Mouse (Mus musculus) CH12.LX (cell line): Measurements from ENCODE around the gene Dab2.

Experiments used
- BHLHE40 ChIP-seq: IDR thresholded peaks from 2 replicates; pipeline ENCODE4 v1.6.1; 2011; ENCODE audit warnings: mild to moderate bottlenecking, low read depth, low read length, improper control_type of control experiment
- CHD2 ChIP-seq: IDR thresholded peaks from 2 replicates; pipeline ENCODE4 v1.6.1; 2011; ENCODE audit warnings: low read length, improper control_type of control experiment
- CTCF ChIP-seq, 2 experiments: IDR thresholded peaks in 1 of 2; conservative IDR thresholded peaks in 1 of 2; 2 replicates each; pipeline ENCODE4 v1.5.1; 2011 to 2012; ENCODE audit warnings: low read depth in 2 of 2, low read length in 2 of 2, improper control_type of control experiment in 1 of 2, inconsistent platforms in 1 of 2, mild to moderate bottlenecking in 1 of 2, moderate library complexity in 1 of 2
- E2F4 ChIP-seq: IDR thresholded peaks from 2 replicates; pipeline ENCODE4 v1.6.1; 2011; ENCODE audit warnings: low read depth, low read length, improper control_type of control experiment; ENCODE audit not compliant: insufficient replicate concordance
- EP300 ChIP-seq: IDR thresholded peaks from 2 replicates; pipeline ENCODE4 v1.6.1; 2011; ENCODE audit warnings: low read length, improper control_type of control experiment
- GABPA ChIP-seq: IDR thresholded peaks from 2 replicates; pipeline ENCODE4 v1.6.1; 2012; ENCODE audit warnings: low read depth, low read length, improper control_type of control experiment, inconsistent platforms; ENCODE audit not compliant: insufficient replicate concordance
- HCFC1 ChIP-seq: IDR thresholded peaks from 2 replicates; pipeline ENCODE4 v1.6.1; 2012; ENCODE audit warnings: low read depth, mild to moderate bottlenecking, inconsistent platforms, low read length, improper control_type of control experiment
- JUND ChIP-seq: conservative IDR thresholded peaks from 2 replicates; pipeline ENCODE4 v1.6.1; 2011; ENCODE audit warnings: low read depth, low read length, improper control_type of control experiment
- MXI1 ChIP-seq: IDR thresholded peaks from 2 replicates; pipeline ENCODE4 v1.6.1; 2011; ENCODE audit warnings: mild to moderate bottlenecking, low read depth, low read length, improper control_type of control experiment
- PAX5 ChIP-seq: IDR thresholded peaks from 2 replicates; pipeline ENCODE4 v1.6.1; 2012; ENCODE audit warnings: low read length, inconsistent platforms, mixed read lengths
- POLR2A ChIP-seq: IDR thresholded peaks from 2 replicates; pipeline ENCODE4 v1.6.1; 2011; ENCODE audit warnings: low read depth, mild to moderate bottlenecking, improper control_type of control experiment, low read length
- USF1 ChIP-seq: IDR thresholded peaks from 2 replicates; pipeline ENCODE4 v1.6.1; 2014; ENCODE audit warnings: low read depth, mild to moderate bottlenecking, inconsistent platforms, low read length, improper control_type of control experiment
- ZC3H11A ChIP-seq: IDR thresholded peaks from 2 replicates; pipeline ENCODE4 v1.6.1; 2012; ENCODE audit warnings: low read depth, mild to moderate bottlenecking, inconsistent platforms, low read length, improper control_type of control experiment

DNA sequence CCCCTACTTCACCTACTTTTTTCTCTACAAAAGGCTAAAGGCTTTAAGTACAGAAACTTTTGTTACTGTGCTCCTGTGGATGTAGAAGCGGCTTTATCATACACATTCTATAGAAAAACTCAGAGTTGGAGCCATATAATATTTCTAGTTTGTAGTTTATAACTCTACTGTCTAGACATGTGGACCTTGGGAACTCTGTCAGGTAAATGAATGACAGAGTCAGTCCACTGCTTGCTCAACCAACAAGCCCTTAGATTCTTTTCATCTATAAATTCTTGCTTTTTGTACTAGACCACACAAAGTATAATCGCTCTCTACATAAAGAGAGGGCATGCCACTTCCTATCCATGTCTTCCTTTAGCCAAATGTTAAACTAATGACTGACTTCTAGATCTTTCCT, 45.2 kb upstream of the Dab2 start:
- TF ChIP-seq ZC3H11A (no peak), PAX5 (no peak), CHD2 (no peak), EP300 (no peak), CTCF (conservative IDR thresholded peaks at IDR 0.05 in 1 of 2, IDR thresholded peaks at IDR 0.05 in 1 of 2; ENCODE audit: low read depth in 2 of 2, low read length in 2 of 2) (no peak), POLR2A (no peak), GABPA (no peak), BHLHE40 (no peak), JUND (no peak), USF1 (no peak), HCFC1 (no peak), E2F4 (no peak), MXI1 (no peak)
